Mouse (Mus musculus): Measurements from ENCODE around the gene Nsun2.

DNA sequence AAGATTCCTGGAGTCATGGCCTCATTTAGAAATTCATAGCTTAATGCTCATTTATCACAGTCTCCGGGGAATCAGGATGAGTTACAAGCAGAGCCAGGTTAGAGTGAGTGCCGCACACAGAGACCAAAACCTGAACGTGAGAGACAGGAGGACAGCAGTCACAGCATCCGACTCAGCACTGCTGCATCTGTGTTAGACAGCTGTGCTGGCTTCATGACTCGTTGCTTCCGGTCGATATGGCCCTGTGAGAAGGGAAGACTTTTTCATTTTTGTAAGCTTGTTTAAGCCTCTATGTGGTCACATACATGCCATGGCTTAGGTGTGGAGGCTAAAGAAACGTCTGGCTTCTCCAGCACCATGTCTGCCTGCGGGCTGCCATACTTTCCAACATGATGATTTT lies 104.1 kb downstream of the Nsun2 start:
- TF ChIP-seq EP300 (IDR thresholded peaks at IDR 0.05; ENCODE audit: insufficient read depth, low read depth, low read length) (no peak), POLR2A (IDR thresholded peaks at IDR 0.05; ENCODE audit: insufficient read depth, low read depth, low read length) (no peak), CTCF (IDR thresholded peaks at IDR 0.05) (no peak)
